Mouse (Mus musculus) left cerebral cortex, adult 9 months (tissue): ENCODE measurements around the gene Tmem37.

ENCODE experiments used
- DNase-seq, 2 experiments: peaks; one replicate each; pipeline ENCODE4 v3.0.0; 2022; ENCODE audit warnings: low spot score in 2 of 2

Tmem37 gene

DNA sequence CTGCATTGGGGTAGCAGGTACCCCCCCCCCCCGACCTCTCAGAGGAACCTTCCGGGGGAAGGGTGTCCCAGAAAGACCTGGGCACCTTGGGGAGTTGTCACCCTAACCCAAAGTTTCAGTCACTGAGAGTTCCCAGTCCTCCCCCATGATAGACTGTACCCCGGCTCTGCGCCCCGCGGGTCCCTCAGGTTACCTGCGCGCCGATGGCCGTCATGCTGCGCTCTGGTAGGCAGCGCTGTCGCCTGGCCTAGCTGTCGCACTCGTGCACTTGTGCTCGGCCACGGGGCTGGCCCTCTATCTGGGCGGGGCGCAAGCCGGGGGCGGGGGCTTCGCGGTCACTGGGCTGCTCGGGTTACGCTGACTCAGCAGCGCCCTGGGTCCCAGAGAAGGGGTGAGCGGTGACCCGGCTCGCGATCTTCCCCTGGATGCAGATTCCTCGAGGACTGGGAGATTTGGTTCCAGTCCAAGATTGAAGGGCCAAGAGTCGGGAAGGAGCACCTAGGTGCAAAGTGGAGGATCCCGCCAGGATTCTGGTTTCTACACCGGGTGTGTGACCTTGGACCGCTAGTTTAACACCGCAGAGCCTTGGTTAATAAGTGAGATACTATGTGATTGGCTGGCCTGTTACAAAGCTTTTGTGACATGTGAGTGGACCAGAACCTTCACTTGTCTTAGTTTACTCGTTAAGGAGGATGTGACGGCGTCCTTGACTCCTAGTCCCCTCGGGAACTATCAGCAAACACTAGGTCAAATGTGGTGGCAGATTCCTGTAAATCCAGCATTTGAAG, at the start of gene Tmem37:
TSS of gene Tmem37 (minus strand) at position 556 of the 788 bp plus-strand sequence.
- peak in 1 of 2 experiments; percentile 34 for DNase-seq

DNA sequence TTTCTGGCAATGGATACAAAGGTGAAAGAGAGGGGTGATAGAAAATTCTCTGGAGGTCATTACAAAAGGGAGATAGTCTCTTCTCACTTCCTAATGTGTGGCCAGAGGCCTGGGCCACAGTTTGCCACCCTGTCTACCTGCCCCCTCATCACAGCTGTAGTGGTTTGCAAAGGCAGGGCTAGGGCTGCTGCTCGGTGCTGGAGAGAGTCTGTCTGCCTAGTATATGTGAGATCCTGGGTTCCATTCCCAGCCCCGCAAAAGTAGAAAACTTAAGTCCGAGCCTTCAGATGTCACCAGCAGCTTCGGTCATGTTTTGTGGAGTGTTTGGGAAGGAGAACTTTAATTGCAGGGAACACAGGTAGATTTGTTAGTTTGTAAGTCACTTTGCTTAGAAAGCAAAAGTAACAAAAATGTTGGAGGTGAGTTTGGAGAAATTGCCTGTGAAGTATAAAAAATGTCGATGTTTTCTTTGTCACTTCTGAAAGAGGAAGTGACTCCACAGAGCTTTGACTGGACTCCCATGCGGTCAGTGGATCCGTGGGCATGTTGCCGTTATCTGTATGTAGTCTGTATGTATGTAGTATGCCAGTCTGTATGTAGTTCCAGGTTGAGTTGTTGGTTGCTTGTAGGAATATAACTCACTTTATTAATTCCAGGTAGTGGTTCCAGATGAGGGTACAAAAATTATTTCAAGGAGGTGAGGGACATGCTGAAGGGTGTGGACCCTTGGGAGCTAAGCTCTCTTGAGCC, 48.9 kb upstream of the Tmem37 start:
- DNase-seq = no peak

DNA sequence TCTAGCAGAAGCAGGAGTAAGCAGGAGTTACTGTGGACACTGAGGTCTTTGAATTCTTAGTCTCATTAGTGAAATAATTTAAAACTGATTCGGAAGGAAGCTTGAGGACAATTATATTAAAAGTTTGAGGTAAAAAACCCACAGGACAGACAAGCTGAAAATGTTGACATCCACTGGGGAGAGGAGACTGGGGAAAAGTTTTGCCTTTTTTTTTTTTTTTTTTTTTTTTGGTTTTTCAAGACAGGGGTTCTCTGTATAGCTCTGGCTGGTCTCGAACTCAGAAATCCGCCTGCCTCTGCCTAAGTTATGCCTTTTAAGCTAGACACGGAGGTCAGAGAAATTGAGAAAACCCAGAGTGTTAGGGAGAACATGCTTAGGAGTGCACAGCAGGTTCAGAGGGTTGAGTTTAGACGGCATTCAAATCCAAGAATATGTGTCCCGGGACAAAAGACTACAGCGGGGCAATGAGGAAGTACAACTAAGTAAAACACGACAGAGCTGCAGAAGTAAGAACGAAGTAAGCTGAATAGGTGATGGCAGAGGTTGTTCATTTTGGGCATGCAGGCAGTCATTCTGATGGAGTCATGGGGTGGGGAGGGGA, 48.2 kb upstream of the Tmem37 start:
- no peak for DNase-seq

DNA sequence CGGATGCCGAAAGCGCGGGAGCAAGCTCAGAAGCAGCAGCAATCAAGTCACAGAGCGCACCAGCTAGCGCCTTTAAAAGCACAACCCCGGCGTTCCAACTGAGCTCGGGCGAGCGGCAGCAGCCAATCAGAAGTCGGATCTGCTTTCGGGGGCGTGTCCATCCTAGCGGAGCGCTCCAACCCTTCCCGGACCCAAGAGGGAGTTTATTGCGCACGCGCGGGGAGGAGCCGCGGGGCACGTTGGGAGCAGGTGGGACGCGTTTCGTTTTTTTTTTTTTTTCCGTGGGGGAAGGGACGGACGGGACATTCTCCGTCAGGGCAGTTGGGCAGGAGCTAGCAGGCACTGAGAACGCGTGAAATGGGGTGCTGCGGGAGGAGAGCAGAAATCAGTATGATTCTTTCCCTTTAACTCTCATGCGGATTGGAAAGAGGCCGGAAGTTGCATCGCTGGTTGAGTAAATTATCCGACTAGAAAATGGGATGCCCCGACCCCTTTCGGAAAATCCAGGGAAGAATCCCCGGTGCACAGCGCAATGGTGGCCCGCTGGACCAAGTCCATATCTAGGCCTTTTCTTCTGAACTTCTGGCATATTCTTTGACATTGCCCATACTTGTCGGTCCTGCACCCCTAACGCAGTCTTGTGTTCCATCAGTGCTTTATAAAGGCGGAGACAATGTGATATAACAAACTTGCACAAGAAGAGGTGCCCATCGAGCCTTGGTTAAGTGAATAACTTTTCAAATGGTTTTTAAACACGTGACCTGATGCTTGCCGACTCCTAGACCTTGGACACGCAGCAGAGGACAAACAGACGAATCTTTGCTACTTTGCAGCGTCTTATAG, 47.3 kb upstream of the Tmem37 start, which contains the start of the genes Dbi and 3110009E18Rik:
TSS of gene Dbi (minus strand) at position 110 of the 843 bp plus-strand sequence.
TSS of gene 3110009E18Rik (plus strand) at position 219 of the 843 bp plus-strand sequence.
- peak; percentile 93 to 98 for DNase-seq

DNA sequence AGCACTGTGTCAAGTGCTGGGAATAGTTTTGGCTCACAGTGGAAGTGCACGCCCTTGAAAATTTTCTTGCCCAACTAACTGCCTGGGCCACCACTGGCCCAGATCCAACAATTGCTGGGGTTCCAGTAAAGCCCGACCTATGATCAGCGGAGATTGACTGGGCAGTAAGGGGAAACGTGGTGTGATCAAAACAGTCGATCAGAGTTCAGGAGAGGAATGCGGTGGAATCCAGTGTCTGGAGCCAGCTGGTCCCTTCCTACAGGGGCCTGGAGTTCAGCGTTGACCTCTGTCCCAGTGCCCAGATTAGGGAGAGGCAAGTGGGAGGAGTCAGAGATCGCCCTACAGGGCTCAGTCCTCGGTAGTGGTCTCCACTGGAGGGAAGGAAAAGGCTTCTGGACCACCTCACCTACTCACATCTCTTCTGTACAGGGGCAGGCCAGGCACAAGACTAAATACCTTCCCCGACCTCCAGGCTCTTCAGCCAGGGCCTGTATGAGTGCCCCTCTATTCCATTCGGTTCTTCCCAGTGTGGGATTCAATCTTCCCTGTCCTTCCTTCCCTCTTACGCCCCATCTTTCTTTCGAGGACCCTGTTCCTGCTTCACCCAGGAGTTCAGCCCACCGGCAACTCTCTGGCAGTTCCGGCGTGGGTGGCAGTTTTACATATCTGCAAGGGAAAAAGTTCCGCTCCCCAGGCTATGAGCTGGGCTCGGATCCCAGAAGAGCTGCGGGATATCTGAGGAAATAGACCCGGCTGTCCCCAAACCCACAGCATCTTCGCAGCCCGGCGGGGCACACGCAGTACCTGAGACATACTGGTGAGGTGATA, 46.5 kb upstream of the Tmem37 start:
- no peak for DNase-seq

DNA sequence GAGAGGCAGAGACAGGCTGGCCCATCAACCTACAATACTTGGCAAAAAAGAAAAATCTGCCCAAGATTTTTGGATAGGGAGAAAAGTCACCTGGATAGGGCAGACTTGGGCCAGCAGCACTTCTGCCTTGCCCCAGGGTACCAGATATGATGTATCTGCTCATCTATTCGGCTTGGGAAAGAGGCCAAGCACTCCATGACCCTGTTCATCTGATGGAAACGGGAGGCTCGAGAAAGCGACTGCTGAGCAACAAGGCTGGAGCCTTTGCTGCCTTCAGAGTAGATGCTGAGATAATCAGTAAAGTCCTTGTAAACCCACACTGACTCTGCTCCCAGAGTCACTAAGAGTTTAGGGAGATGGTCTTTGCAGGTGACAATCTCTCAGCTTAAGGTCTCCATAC, 45.5 kb upstream of the Tmem37 start:
- DNase-seq = no peak

DNA sequence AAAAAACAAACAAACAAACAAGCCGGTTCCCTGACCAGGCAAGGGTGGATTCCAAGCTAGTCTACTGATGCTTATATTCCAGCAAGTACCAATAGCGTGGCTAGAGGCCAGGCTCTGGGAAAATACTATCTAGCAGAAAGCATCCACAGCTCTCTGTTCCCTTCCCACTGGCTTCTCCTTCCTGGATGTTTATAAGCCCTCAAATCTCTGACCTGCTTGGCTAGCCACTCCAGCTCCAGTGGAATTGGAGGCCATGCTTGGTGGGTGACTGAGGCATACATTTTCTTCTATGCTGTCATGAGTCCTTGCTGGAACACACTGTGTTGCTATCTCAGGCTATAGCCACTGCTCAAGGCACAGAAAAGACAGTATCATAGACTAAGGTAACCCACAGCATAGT, 45.0 kb upstream of the Tmem37 start:
- no peak for DNase-seq

DNA sequence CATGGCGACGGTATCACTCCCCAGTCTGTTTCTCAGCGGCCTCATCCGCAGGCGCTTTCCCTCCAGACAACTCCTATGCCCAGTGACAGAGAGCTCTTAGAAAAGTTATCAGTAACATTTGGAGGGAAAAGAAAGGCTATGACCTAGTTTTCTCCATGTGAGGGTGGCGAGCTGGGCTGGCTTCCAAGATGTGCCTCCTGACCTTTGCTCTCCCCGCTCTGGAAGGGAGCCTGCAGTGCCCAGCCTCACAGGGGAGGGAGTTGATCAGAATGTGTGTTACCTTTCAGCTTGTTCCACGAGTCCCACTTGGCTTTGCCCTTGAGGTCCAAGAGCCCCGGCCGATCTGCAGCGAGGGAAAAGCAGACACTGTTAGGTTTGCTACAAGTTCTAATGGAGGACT, 42.2 kb upstream of the Tmem37 start:
- DNase-seq = no peak

DNA sequence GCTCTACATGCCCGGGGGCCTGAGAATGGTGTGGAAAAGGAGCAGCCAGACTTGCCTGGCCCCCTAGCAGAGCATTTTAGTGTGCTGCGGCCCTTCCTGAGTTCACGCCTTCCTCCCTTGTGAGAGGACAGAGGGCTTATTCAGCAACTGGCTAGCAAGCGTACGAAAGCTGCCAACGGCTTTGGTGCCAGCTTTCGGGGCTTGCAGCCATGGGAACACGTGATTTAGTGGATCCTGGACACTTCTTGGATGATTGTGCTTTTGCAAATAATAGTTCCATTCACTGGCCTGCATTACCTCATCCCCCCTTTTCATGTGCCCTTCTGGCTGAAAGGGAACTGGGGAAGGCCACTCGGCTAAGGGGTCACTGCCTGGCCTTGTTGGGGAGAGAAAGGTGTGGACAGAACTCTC, 41.8 kb upstream of the Tmem37 start:
- peak; percentile 80 to 88 for DNase-seq

DNA sequence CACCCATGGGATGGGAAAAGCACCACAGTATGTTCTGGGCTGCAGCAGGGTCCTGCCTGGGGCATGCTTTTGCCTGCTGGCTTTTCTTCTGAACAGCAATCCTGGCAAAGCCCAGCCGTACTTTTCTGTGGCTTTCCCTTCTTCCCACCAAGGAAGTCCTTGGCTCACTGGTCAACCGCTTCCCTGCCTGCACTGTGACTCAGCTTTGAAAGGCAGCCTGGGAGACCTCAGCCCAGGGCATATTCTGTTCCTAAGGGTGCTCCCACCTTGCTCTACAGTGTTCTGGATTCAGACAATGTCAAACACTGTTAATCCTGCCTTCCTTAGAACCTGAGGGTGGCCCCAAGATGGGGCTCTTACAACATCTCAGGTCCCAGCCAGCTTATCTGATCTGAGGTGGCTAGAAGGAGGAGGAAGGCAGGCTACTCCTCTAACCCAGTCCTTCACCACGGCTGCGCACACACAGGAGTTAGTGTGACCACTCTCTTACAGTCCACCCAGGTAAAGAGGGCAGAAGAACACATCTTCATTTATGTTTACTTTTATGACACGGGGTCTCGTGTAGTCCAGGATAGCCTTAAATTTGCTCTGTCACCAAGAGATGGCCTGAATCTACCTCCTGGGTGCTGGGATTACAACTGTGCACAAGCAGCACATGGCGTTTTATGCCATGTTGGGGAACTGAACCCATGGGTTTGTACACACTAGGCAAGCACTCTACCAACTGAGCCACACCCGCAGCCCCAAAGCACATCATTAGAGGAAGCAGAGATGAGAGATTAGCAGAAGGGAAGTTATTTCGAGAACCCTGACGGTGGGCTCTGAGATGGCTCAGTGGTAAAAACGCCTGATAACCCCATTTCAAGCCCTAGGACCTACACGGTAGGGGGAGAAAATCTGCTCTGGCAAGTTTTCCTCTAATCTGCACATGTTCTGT, 38.6 kb upstream of the Tmem37 start:
- no peak for DNase-seq

DNA sequence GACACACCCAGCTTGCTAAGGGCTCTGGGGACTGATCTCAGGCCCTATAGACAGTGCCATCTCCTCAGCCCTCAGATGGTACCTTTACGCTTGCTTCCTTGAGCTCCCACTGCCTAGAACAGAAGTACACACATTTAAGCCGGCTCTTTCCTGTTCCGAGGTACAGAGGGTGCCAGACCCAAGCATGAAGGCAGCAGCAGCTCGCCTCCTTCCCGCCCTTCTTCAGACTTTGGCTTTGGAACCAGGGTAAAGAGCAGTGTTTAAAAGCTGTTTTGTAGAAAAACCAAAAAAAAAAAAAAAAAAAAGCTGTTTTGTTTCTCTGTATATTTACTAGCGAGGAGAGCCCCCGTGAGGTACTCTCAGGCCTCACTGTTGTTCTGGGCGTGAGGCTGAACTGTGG, 37.9 kb upstream of the Tmem37 start:
- DNase-seq = no peak

DNA sequence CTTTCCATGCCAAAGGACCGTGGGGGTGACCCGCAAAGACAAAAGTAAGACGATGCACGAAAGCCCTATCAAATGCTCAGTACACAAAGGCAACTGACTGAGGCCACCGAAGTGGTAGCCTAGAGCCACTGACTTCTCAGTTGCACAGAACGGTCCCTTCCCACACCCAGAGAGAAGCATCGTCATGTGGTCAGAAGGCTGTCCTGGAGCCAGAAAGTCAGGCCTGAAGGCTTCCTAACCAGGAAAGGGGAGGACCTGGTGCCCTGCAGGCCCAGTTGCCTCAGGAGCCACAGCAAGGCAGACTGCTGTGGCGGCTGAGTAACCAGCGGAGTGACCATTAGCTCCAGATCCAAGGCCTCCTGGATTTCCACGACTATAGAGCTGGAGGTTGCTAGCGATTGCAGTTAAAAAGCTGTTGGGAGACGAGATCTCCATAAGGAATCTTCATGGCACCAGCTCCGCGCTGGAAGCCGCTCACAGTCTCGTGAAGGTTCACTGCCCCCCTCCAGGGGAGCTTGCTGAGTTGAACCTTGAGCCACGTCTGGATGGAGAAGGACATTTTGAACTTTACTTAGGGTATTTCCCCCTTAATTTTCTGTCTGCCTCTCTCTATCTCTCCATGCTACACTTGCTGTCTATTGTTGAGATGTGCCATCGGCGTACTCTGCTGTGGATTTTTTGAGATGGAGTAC, 36.0 kb upstream of the Tmem37 start:
- no peak for DNase-seq

DNA sequence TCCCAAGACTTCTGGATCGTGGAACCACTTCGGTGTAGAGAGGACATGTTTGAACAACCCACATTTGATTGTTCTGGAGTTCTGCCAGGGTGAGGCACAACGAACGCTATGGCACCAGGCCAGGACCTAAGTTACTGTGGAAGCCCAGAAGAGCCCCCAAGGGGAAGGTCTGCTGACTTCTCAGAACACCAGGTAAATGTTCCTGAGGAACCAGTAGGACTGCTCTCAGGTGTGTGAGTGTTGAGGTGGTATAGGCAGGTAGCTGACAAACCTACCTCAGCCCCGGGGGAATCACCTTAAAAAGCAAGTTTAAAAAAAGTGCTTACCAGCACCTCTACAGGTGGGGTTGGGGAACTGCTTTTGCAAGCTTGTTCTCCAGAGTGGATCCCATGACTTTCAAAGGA, 31.7 kb upstream of the Tmem37 start:
- no peak for DNase-seq

DNA sequence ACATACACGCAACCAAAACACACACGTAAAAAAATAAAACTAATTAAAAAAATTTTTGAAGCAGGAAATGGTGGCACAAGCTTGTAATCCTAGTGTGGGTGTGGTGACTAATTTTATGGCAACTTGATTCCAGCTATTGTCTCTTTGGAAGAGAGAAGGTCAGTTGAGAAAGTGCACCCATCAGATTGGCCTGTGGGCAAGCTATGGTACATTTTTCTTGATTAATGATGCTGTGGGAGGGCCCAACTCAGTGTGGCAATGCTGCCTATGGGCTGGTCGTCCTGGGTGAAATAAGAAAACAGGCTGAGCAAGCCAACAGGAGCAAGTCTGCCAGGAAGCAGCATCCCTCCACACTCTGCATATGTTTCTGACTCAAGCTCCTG, 27.3 kb upstream of the Tmem37 start:
- no peak for DNase-seq

DNA sequence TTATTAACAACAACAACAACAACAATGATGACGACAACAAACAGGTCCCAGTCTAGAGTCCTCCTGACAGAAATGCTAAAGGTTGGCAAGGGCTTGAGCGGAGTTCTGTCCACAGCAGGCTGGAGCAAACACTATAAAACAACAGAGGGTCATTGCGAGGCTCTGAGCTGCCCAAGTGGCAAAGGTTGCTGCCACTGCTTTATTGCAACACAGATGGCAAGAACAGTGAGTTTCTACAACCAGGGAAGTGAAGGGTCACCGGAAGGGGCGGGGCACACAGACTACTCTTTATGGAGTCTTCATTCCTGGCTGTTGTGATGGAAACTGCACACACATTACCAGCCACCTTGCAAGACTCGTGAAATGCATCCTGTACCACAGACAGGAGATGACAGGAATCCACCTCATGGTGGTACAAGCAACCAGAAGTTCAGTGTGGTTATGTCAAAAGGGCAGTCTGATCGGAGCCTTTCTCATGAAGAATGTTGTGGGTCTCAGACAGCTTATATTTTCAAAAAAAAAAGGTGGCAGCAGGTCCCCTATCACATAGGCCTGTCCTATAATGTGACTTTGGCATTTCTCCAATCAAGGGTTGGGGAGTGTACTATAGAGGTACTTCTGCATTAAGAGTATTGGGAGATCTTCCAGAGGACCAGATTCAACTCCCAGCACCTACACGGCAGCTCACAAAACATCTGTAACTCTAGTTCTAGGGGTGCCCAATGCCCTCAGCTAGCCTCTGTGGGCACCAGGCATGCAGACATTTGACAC, 26.8 kb upstream of the Tmem37 start:
- no peak for DNase-seq

DNA sequence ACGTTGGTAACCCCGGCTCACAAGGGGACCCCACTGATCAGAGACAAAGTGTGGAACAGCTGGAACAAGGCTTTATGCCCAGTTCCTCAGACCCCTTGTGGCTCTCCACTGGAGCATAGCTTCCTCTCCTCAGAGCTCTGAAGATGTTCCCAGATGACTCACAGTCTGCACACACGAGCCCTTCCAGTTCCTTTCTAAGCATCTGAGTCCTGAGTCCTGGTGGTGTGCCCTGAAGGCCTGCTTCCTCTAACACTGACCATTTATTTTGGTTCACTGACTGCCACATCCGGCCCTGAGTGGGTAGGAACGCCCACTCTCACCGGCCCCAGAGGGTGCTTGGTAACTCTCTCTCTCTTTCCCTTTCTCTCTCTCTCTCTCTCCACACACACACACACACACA, 25.6 kb upstream of the Tmem37 start:
- no peak for DNase-seq

DNA sequence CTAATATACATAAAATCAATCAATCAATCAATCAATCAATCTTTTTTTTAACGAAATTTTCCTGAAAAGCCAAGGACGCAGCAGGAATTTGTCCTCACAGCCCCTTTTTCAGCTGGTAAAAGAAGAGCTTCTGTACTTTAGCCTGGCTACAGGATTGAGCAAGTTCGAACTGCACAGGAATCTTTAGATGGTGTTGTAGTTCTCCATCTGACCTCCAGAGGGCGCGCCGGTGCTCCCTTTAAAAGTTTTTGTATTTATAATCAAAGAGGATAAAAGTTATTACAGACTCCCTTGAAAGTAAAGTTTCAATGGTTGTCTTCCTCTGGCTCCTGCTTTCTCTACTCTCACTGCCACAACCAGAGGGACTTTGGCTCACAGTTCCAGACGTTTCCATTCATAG, 24.5 kb upstream of the Tmem37 start:
- peak in 1 of 2 experiments; percentile 85 for DNase-seq

DNA sequence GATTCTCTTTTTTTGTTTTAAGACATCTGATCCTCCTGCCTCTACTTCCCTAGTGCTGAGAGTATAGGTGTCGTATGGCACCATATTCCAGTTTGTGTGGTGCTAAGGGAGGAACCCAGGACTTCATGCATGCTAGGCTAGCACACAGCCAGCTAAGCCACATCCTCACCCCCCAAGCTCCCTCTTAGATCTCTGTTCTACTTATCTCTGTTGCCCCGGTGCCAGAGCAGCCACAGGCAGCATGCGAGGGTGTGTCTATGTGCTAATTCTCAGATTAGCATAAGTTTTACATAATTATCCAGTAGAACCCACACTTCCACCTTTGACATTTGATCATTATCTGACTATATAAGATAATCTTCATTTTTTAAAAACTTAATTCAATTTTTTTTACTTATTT, 21.0 kb upstream of the Tmem37 start:
- DNase-seq = no peak
